Mouse (Mus musculus): Measurements from ENCODE around the gene Rsph1. TPM values are rescaled to one million over a fixed set of nuclear protein-coding genes. Genes with fewer than 3 reads are reported as not detected.

Gene Rsph1
- polyA plus RNA-seq, 1 experiment from 2014 or later: 1.3 TPM

- H3K36me3 ChIP-seq (ENCODE audit: insufficient read depth, low read length): no peaks in the 10 kb centered on the region
- TF ChIP-seq CTCF (IDR thresholded peaks at IDR 0.05; ENCODE audit: low read depth): no peak
- ATAC-seq (replicated peaks; ENCODE audit: low FRiP score, low read depth) (no peak), DNase-seq (ENCODE audit: low spot score) (no peak)
- no peak overlapping the region for H3K9ac ChIP-seq (ENCODE audit: low read depth, low read length)
- H3K27me3 ChIP-seq (ENCODE audit: insufficient read depth, low read length): no peaks in the 10 kb centered on the region
- H3K9me3 ChIP-seq (replicated peaks; ENCODE audit: low read length): no peaks in the 10 kb centered on the region
- H3K4me3 ChIP-seq (replicated peaks; ENCODE audit: low read depth, low read length): no peak overlapping the region
- no peaks in the 10 kb centered on the region for H3K4me1 ChIP-seq (replicated peaks; ENCODE audit: insufficient read depth, low read length)
- no peak overlapping the region for H3K4me2 ChIP-seq (ENCODE audit: low read length)
- H3K27ac ChIP-seq: no peak overlapping the region
- 93% methylated on average over 1 of the region's 1 CpGs for WGBS
Measured at GRCm38 (mm10) chr17:31257149-31257548, 20.0 kb downstream of the Rsph1 start.

GRCm38 (mm10) chr17:31254463-31254931 is 22.7 kb downstream of the Rsph1 start:
- TF ChIP-seq CTCF (IDR thresholded peaks at IDR 0.05; ENCODE audit: low read depth): peak; percentile 90
- WGBS: 10% methylated on average over 7 of the region's 9 CpGs

GRCm38 (mm10) chr17:31253951-31254350 is 23.2 kb downstream of the Rsph1 start:
- no peak overlapping the region for H3K27ac ChIP-seq
- 65% methylated on average over 5 of the region's 5 CpGs for WGBS

More at GRCm38 (mm10) chr17:31254463-31254931, 22.7 kb downstream of the Rsph1 start:
- Histone ChIP-seq H3K4me1 (replicated peaks; ENCODE audit: insufficient read depth, low read length) (no peaks in the 10 kb centered on the region), H3K9ac (ENCODE audit: low read depth, low read length) (no peak overlapping the region), H3K4me3 (replicated peaks; ENCODE audit: low read depth, low read length) (no peak overlapping the region), H3K9me3 (replicated peaks; ENCODE audit: low read length) (no peaks in the 10 kb centered on the region), H3K36me3 (ENCODE audit: insufficient read depth, low read length) (no peaks in the 10 kb centered on the region), H3K4me2 (ENCODE audit: low read length) (no peak overlapping the region), H3K27me3 (ENCODE audit: insufficient read depth, low read length) (no peaks in the 10 kb centered on the region), H3K27ac (no peak overlapping the region)
- peak; percentile 85 for DNase-seq (ENCODE audit: low spot score)
- ATAC-seq (replicated peaks; ENCODE audit: low FRiP score, low read depth): peak; percentile 80

GRCm38 (mm10) chr17:31247144-31247543 is 30.0 kb downstream of the Rsph1 start:
- no peak for TF ChIP-seq CTCF (IDR thresholded peaks at IDR 0.05; ENCODE audit: low read depth)
- Histone ChIP-seq H3K36me3 (ENCODE audit: insufficient read depth, low read length) (no peaks in the 10 kb centered on the region), H3K9me3 (replicated peaks; ENCODE audit: low read length) (no peaks in the 10 kb centered on the region), H3K4me2 (ENCODE audit: low read length) (no peak overlapping the region), H3K27me3 (ENCODE audit: insufficient read depth, low read length) (no peaks in the 10 kb centered on the region), H3K27ac (no peak overlapping the region), H3K9ac (ENCODE audit: low read depth, low read length) (no peak overlapping the region), H3K4me1 (replicated peaks; ENCODE audit: insufficient read depth, low read length) (no peaks in the 10 kb centered on the region), H3K4me3 (replicated peaks; ENCODE audit: low read depth, low read length) (no peak overlapping the region)
- ATAC-seq (replicated peaks; ENCODE audit: low FRiP score, low read depth) (no peak), DNase-seq (ENCODE audit: low spot score) (no peak)
- 28% methylated on average over 4 of the region's 5 CpGs for WGBS

More at GRCm38 (mm10) chr17:31253951-31254350, 23.2 kb downstream of the Rsph1 start:
- ATAC-seq (replicated peaks; ENCODE audit: low FRiP score, low read depth): no peak
- Histone ChIP-seq H3K9ac (ENCODE audit: low read depth, low read length) (no peak overlapping the region), H3K36me3 (ENCODE audit: insufficient read depth, low read length) (no peaks in the 10 kb centered on the region), H3K27me3 (ENCODE audit: insufficient read depth, low read length) (no peaks in the 10 kb centered on the region), H3K9me3 (replicated peaks; ENCODE audit: low read length) (no peaks in the 10 kb centered on the region), H3K4me3 (replicated peaks; ENCODE audit: low read depth, low read length) (no peak overlapping the region), H3K4me1 (replicated peaks; ENCODE audit: insufficient read depth, low read length) (no peaks in the 10 kb centered on the region), H3K4me2 (ENCODE audit: low read length) (no peak overlapping the region)
- no peak for TF ChIP-seq CTCF (IDR thresholded peaks at IDR 0.05; ENCODE audit: low read depth)
- DNase-seq (ENCODE audit: low spot score): no peak

- Histone ChIP-seq H3K36me3 (ENCODE audit: insufficient read depth, low read length) (no peaks in the 10 kb centered on the region), H3K27me3 (ENCODE audit: insufficient read depth, low read length) (no peaks in the 10 kb centered on the region), H3K4me3 (replicated peaks; ENCODE audit: low read depth, low read length) (no peak overlapping the region), H3K4me1 (replicated peaks; ENCODE audit: insufficient read depth, low read length) (no peaks in the 10 kb centered on the region), H3K4me2 (ENCODE audit: low read length) (no peak overlapping the region), H3K27ac (no peak overlapping the region), H3K9ac (ENCODE audit: low read depth, low read length) (no peak overlapping the region), H3K9me3 (replicated peaks; ENCODE audit: low read length) (no peaks in the 10 kb centered on the region)
- DNase-seq (ENCODE audit: low spot score): no peak
- WGBS: 59% methylated on average over 5 of the region's 5 CpGs
- ATAC-seq (replicated peaks; ENCODE audit: low FRiP score, low read depth): no peak
- TF ChIP-seq CTCF (IDR thresholded peaks at IDR 0.05; ENCODE audit: low read depth): no peak
Measured at GRCm38 (mm10) chr17:31245321-31245720, 31.9 kb downstream of the Rsph1 start.

GRCm38 (mm10) chr17:31242764-31243163 is 34.4 kb downstream of the Rsph1 start:
- DNase-seq (ENCODE audit: low spot score): no peak
- no peaks in the 10 kb centered on the region for H3K36me3 ChIP-seq (ENCODE audit: insufficient read depth, low read length)
- no peak overlapping the region for H3K4me2 ChIP-seq (ENCODE audit: low read length)
- H3K9me3 ChIP-seq (replicated peaks; ENCODE audit: low read length): no peaks in the 10 kb centered on the region
- ATAC-seq (replicated peaks; ENCODE audit: low FRiP score, low read depth): no peak
- H3K9ac ChIP-seq (ENCODE audit: low read depth, low read length): no peak overlapping the region
- 0% methylated on average over 1 of the region's 1 CpGs for WGBS
- peak; percentile 58 for TF ChIP-seq CTCF (IDR thresholded peaks at IDR 0.05; ENCODE audit: low read depth)
- H3K27ac ChIP-seq: no peak overlapping the region
- H3K4me1 ChIP-seq (replicated peaks; ENCODE audit: insufficient read depth, low read length): no peaks in the 10 kb centered on the region
- no peak overlapping the region for H3K4me3 ChIP-seq (replicated peaks; ENCODE audit: low read depth, low read length)
- no peaks in the 10 kb centered on the region for H3K27me3 ChIP-seq (ENCODE audit: insufficient read depth, low read length)

- 85% methylated on average over 8 of the region's 8 CpGs for WGBS
- H3K36me3 ChIP-seq (ENCODE audit: insufficient read depth, low read length): no peaks in the 10 kb centered on the region
- no peaks in the 10 kb centered on the region for H3K27me3 ChIP-seq (ENCODE audit: insufficient read depth, low read length)
- no peak for TF ChIP-seq CTCF (IDR thresholded peaks at IDR 0.05; ENCODE audit: low read depth)
- H3K4me3 ChIP-seq (replicated peaks; ENCODE audit: low read depth, low read length): no peak overlapping the region
- DNase-seq (ENCODE audit: low spot score): no peak
- H3K4me2 ChIP-seq (ENCODE audit: low read length): no peak overlapping the region
- H3K9me3 ChIP-seq (replicated peaks; ENCODE audit: low read length): no peaks in the 10 kb centered on the region
- H3K9ac ChIP-seq (ENCODE audit: low read depth, low read length): no peak overlapping the region
- no peak for ATAC-seq (replicated peaks; ENCODE audit: low FRiP score, low read depth)
- no peak overlapping the region for H3K27ac ChIP-seq
- H3K4me1 ChIP-seq (replicated peaks; ENCODE audit: insufficient read depth, low read length): no peaks in the 10 kb centered on the region
Measured at GRCm38 (mm10) chr17:31241156-31241555, 36.0 kb downstream of the Rsph1 start.

All from kidney, postnatal 0 days (tissue).